Mouse (Mus musculus) liver, embryonic 15.5 days (tissue): ENCODE results near the gene Man1c1. TPM values are rescaled to one million over a fixed set of nuclear protein-coding genes. Genes with fewer than 3 reads are reported as not detected.

ENCODE experiments used
- ATAC-seq: fragments of 200-750 bp; cut with Nextera tagmentation; 2 replicates; pipeline ENCODE4 v1.8.0; 2017; ENCODE audit warnings: moderate number of reproducible peaks, mild to moderate bottlenecking, moderate library complexity; ENCODE audit not compliant: insufficient read depth
- H3K27ac ChIP-seq: fragments of 300-500 bp; sonication (generic); replicated peaks from 2 replicates; pipeline ENCODE4 v1.5.1; 2015; ENCODE audit warnings: mild to moderate bottlenecking, inconsistent platforms
- H3K27me3 ChIP-seq: fragments of 300-500 bp; sonication (generic); 2 replicates; pipeline ENCODE4 v1.6.1; 2015; ENCODE audit warnings: mild to moderate bottlenecking, inconsistent platforms
- H3K36me3 ChIP-seq: fragments of 300-500 bp; sonication (generic); replicated peaks from 2 replicates; pipeline ENCODE4 v1.6.1; 2015; ENCODE audit warnings: moderate library complexity, mild to moderate bottlenecking, inconsistent platforms
- H3K4me1 ChIP-seq: fragments of 300-500 bp; sonication (generic); replicated peaks from 2 replicates; pipeline ENCODE4 v1.6.1; 2015; ENCODE audit warnings: inconsistent platforms
- H3K4me2 ChIP-seq: fragments of 300-500 bp; sonication (generic); 2 replicates; pipeline ENCODE4 v1.6.1; 2015; ENCODE audit warnings: moderate library complexity, mild to moderate bottlenecking, inconsistent platforms
- H3K4me3 ChIP-seq: fragments of 300-500 bp; sonication (generic); replicated peaks from 2 replicates; pipeline ENCODE4 v1.5.1; 2015; ENCODE audit warnings: mild to moderate bottlenecking, inconsistent platforms
- H3K9ac ChIP-seq: fragments of 300-500 bp; sonication (generic); 2 replicates; pipeline ENCODE4 v1.6.1; 2015; ENCODE audit warnings: moderate library complexity, mild to moderate bottlenecking, inconsistent platforms
- H3K9me3 ChIP-seq: fragments of 300-500 bp; sonication (generic); replicated peaks from 2 replicates; pipeline ENCODE4 v1.6.1; 2016; ENCODE audit warnings: inconsistent platforms
- WGBS: fragments of 180-500 bp; shearing (Covaris S2); methylation state at CpG from one replicate; pipeline ENCODE4 v1.1.7; 2015; ENCODE audit warnings: mixed read lengths; ENCODE audit not compliant: insufficient replicate concordance; 5-methylcytosine and 5-hydroxymethylcytosine counted together
- polyA plus RNA-seq: library from polyadenylated mRNA; unstranded; fragments of >200 nt; fragmentation: Nextera tagmentation; extraction: Ambion mirVana; gene quantifications from 2 replicates; pipeline ENCODE4 v1.2.1, GENCODE M21; 2015

Man1c1 gene
- polyA plus RNA-seq, 1 experiment from 2014 or later: 1.4 TPM

- Histone ChIP-seq H3K4me1 (no peaks in the 10 kb centered on the region), H3K4me3 (no peak overlapping the region), H3K9me3 (0 out of 2 replicates have a peak, but pooled peaks cover 3% of the 10 kb centered on the region), H3K4me2 (no peak overlapping the region), H3K27ac (no peak overlapping the region), H3K36me3 (0 out of 2 replicates have a peak, but pooled peaks cover 5% of the 10 kb centered on the region), H3K27me3 (no peaks in the 10 kb centered on the region), H3K9ac (no peak overlapping the region)
- no peak for ATAC-seq
- WGBS: 62% methylated on average over 1 of the region's 1 CpGs
Measured at GRCm38 (mm10) chr4:134692388-134692787, 11.7 kb downstream of the Man1c1 start.

DNA sequence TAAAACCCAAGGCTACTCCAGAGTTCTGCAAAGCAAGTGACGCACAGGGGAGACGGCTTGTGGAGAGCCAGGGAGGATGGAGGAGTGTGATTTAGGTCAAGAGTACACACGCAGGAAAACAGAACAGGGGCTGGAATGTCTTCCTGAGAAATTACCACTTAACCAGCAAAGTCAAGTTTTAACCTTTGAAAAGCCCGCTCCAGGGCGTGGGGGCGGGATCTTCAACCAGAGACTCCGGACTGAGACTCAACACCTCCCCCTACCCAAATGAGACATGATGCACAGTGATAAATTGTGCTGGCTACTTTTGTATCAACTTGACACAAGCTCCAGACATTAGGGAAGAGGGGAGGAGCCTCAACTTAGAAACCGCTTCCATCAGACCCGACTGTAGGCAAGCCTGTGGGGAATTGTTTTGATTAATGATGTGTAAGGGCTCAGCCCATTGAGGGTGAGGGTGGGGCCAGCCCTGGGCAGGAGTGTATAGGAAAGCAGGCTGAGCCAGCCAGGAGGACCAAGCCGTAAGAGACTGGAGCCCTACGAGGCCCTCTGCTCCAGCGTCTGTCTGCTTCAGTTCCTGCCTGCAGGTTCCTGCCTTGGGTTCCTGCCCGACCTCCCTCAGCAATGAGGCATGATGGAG is 17.9 kb downstream of the Man1c1 start:
- Histone ChIP-seq H3K4me1 (peaks cover 22% of the 10 kb centered on the region), H3K4me2 (no peak overlapping the region), H3K27me3 (no peaks in the 10 kb centered on the region), H3K36me3 (no peaks in the 10 kb centered on the region), H3K9me3 (0 out of 2 replicates have a peak, but pooled peaks cover 4% of the 10 kb centered on the region), H3K27ac (no peak overlapping the region), H3K4me3 (no peak overlapping the region), H3K9ac (no peak overlapping the region)
- ATAC-seq: no peak
- 80% methylated on average over 13 of the region's 13 CpGs for WGBS

GRCm38 (mm10) chr4:134684637-134685338 is 19.3 kb downstream of the Man1c1 start:
- H3K4me1 ChIP-seq: peaks cover 22% of the 10 kb centered on the region
- H3K9ac ChIP-seq: no peak overlapping the region
- 71% methylated on average over 9 of the region's 9 CpGs for WGBS
- H3K9me3 ChIP-seq: 0 out of 2 replicates have a peak, but pooled peaks cover 4% of the 10 kb centered on the region
- peak overlapping the region; percentile 48 for H3K27ac ChIP-seq
- no peak overlapping the region for H3K4me2 ChIP-seq
- H3K4me3 ChIP-seq: no peak overlapping the region
- no peak for ATAC-seq
- H3K36me3 ChIP-seq: no peaks in the 10 kb centered on the region
- no peaks in the 10 kb centered on the region for H3K27me3 ChIP-seq

- peaks cover 22% of the 10 kb centered on the region for H3K4me1 ChIP-seq
- 42% methylated on average over 8 of the region's 8 CpGs for WGBS
- H3K27me3 ChIP-seq: no peaks in the 10 kb centered on the region
- no peak overlapping the region for H3K4me3 ChIP-seq
- peak overlapping the region; percentile 48 for H3K27ac ChIP-seq
- no peak overlapping the region for H3K9ac ChIP-seq
- no peak for ATAC-seq
- H3K36me3 ChIP-seq: no peaks in the 10 kb centered on the region
- H3K9me3 ChIP-seq: 0 out of 2 replicates have a peak, but pooled peaks cover 4% of the 10 kb centered on the region
- H3K4me2 ChIP-seq: peak overlapping the region; percentile 34
Measured at GRCm38 (mm10) chr4:134683892-134684291, 20.2 kb downstream of the Man1c1 start.

GRCm38 (mm10) chr4:134683008-134683407 is 21.1 kb downstream of the Man1c1 start:
- 11% methylated on average over 13 of the region's 13 CpGs for WGBS
- no peak overlapping the region for H3K27ac ChIP-seq
- H3K4me2 ChIP-seq: no peak overlapping the region
- no peaks in the 10 kb centered on the region for H3K36me3 ChIP-seq
- no peak overlapping the region for H3K4me3 ChIP-seq
- H3K4me1 ChIP-seq: peaks cover 22% of the 10 kb centered on the region
- ATAC-seq: no peak
- 0 out of 2 replicates have a peak, but pooled peaks cover 4% of the 10 kb centered on the region for H3K9me3 ChIP-seq
- no peaks in the 10 kb centered on the region for H3K27me3 ChIP-seq
- H3K9ac ChIP-seq: no peak overlapping the region

GRCm38 (mm10) chr4:134682423-134682822 is 21.7 kb downstream of the Man1c1 start:
- no peak overlapping the region for H3K27ac ChIP-seq
- no peak overlapping the region for H3K9ac ChIP-seq
- WGBS: 56% methylated on average over 8 of the region's 8 CpGs
- no peaks in the 10 kb centered on the region for H3K36me3 ChIP-seq
- peaks cover 22% of the 10 kb centered on the region for H3K4me1 ChIP-seq
- no peak overlapping the region for H3K4me3 ChIP-seq
- ATAC-seq: no peak
- H3K9me3 ChIP-seq: 0 out of 2 replicates have a peak, but pooled peaks cover 4% of the 10 kb centered on the region
- no peaks in the 10 kb centered on the region for H3K27me3 ChIP-seq
- no peak overlapping the region for H3K4me2 ChIP-seq

DNA sequence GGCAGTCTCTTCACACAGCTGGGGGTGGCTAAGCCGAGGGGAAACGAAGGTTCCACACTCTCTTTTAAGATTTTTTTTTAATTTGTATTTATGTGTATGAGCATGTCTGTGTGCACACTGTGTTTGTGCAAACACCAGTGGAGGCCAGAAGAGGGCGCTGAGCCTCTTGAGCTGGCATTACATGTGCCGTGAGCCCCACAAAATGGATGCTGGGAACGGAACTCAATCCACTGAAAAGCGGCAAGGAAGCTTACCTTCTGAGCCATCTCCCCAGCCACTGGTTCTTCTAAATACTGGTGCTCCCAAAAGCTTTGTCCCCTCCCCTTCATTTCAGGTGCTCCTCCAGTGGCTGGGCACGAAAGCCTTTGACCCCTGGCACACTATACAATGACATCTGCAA is 22.3 kb downstream of the Man1c1 start:
- Histone ChIP-seq H3K27me3 (no peaks in the 10 kb centered on the region), H3K9ac (no peak overlapping the region), H3K27ac (no peak overlapping the region), H3K9me3 (0 out of 2 replicates have a peak, but pooled peaks cover 4% of the 10 kb centered on the region), H3K4me3 (no peak overlapping the region), H3K4me2 (no peak overlapping the region), H3K36me3 (no peaks in the 10 kb centered on the region), H3K4me1 (peaks cover 22% of the 10 kb centered on the region)
- no peak for ATAC-seq
- WGBS: 73% methylated on average over 7 of the region's 7 CpGs

DNA sequence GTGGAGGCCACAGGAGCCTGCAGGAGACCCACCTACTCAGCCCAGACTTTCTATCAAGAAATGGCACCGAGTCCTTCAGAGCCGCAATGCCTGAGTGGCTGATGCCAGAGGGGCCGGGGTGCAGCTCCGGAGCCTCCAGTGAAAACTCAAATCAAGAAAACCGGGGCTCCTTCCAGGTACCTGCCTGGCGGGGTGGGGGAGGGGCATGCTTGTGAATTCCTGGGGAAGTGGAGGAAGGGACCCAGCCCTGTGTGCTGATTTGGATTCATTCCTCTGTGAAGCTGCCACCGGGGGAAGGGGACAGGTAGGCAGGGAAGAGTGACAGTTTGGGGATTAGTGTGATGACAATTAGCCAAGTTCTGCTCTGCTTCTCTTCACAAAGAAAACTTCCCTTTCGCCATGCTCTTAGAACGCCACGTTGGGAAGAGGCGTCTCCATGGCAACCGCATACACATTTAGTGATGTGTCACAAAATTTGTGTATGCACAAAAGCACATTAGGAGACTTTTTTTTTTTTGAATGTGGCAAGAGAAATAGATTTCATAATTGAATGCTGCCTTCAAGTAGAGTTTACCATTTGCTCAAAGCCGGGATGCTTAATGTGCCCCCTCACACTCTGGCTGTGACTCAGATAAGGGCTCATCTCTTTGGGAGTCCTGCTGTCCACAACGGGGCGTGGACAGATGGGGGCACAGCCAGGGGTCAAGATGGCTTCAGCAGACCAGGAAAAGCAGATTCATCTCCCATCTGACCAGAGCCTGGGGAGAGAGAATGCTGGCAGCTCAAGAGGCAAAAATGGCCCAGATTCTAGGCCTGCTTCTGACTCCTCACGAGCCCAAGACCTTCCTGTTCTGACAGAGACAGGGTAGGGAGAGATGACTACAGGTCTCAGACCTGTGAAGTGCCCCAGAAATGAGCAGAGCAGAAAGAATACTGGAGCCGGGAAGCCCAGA is 26.3 kb downstream of the Man1c1 start:
- Histone ChIP-seq H3K4me1 (peaks cover 6% of the 10 kb centered on the region), H3K27me3 (no peaks in the 10 kb centered on the region), H3K4me3 (no peak overlapping the region), H3K9me3 (no peaks in the 10 kb centered on the region), H3K9ac (no peak overlapping the region), H3K27ac (no peak overlapping the region), H3K4me2 (no peak overlapping the region), H3K36me3 (no peaks in the 10 kb centered on the region)
- ATAC-seq: no peak
- WGBS: 49% methylated on average over 17 of the region's 17 CpGs

DNA sequence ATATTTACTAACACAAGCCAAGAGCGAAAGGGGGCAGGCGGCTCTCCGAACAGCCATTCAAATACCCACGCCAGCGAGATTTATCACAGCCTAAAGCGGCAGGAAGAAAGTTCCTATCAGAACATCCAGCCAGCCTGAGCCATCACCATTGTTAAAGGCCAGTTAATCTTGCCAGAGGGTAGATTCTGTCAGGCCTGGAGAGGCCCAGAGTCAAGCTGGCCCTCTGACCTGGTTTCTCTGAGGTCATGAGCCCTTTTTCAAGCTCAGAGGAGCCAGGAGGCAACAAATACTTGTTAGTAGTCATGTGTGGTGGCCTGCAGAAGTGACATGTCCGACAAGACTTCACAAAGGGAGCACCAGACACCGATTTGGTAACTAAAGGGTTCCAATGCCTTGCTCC is 28.3 kb downstream of the Man1c1 start:
- H3K4me3 ChIP-seq: no peak overlapping the region
- WGBS: 48% methylated on average over 8 of the region's 8 CpGs
- no peak overlapping the region for H3K27ac ChIP-seq

GRCm38 (mm10) chr4:134674970-134675369 is 29.1 kb downstream of the Man1c1 start:
- whole genome bisulfite sequencing: 60% methylated on average over 3 of the region's 3 CpGs
- H3K4me2 ChIP-seq: no peak overlapping the region

More for the DNA sequence above, 28.3 kb downstream of the Man1c1 start:
- H3K9me3 ChIP-seq: no peaks in the 10 kb centered on the region
- no peak for ATAC-seq
- H3K9ac ChIP-seq: no peak overlapping the region
- no peaks in the 10 kb centered on the region for H3K4me1 ChIP-seq
- no peaks in the 10 kb centered on the region for H3K36me3 ChIP-seq
- no peaks in the 10 kb centered on the region for H3K27me3 ChIP-seq
- no peak overlapping the region for H3K4me2 ChIP-seq

More at GRCm38 (mm10) chr4:134674970-134675369, 29.1 kb downstream of the Man1c1 start:
- H3K27me3 ChIP-seq: no peaks in the 10 kb centered on the region
- H3K9me3 ChIP-seq: no peaks in the 10 kb centered on the region
- H3K9ac ChIP-seq: no peak overlapping the region
- no peak for ATAC-seq
- H3K4me1 ChIP-seq: 0 out of 2 replicates have a peak, but pooled peaks cover 4% of the 10 kb centered on the region
- no peak overlapping the region for H3K27ac ChIP-seq
- no peaks in the 10 kb centered on the region for H3K36me3 ChIP-seq
- no peak overlapping the region for H3K4me3 ChIP-seq
